Mouse (Mus musculus): ENCODE data around the gene Cpsf4. TPM values are rescaled to one million over a fixed set of nuclear protein-coding genes. Genes with fewer than 3 reads are reported as not detected.

Cpsf4 gene
- total RNA-seq, 1 experiment, result 73.2 TPM

GRCm38 (mm10) chr5:145230641-145231040 is 63.6 kb downstream of the Cpsf4 start:
- Histone ChIP-seq H3K27ac (ENCODE audit: insufficient read depth, low read depth, low read length, poor library complexity, severe bottlenecking) (no peak overlapping the region; the same call in 1 of the 2 replicates), H3K4me1 (ENCODE audit: control insufficient read depth in 2 of 2, insufficient read depth in 2 of 2, low read length in 2 of 2, poor library complexity in 1 of 2) (peaks cover 0 to 7% of the 10 kb centered on the region in 2 experiments; a peak in 2 of 4 replicates), H3K9me3 (ENCODE audit: control insufficient read depth, insufficient read depth, low read depth, low read length) (no peaks in the 10 kb centered on the region), H3K4me3 (ENCODE audit: insufficient read depth in 1 of 2, low read depth in 1 of 2, low read length in 2 of 2, poor library complexity in 1 of 2, severe bottlenecking in 1 of 2) (peak overlapping the region in 1 of 2 experiments; percentile 73; a peak in 2 of 4 replicates), H3K9ac (ENCODE audit: insufficient read depth, low read depth, low read length, poor library complexity, severe bottlenecking) (no peak overlapping the region), H3K36me3 (ENCODE audit: control insufficient read depth, insufficient read depth, low read length, poor library complexity, severe bottlenecking) (peaks cover 23% of the 10 kb centered on the region)
- in situ Hi-C loops (cut with MboI; ENCODE audit: low sequenced_read_pairs in 2 of 2, unreplicated experiment in 2 of 2), result no loop called here
- DNase-seq (ENCODE audit: low read depth, low spot score), result no peak
- TF ChIP-seq HCFC1 (IDR thresholded peaks at IDR 0.05; ENCODE audit: borderline replicate concordance, insufficient read depth, low read length) (no peak), ZC3H11A (IDR thresholded peaks at IDR 0.05; ENCODE audit: borderline replicate concordance, low read depth, low read length) (no peak), MAFK (IDR thresholded peaks at IDR 0.05; ENCODE audit: insufficient read depth, low read depth, low read length) (no peak), CHD2 (IDR thresholded peaks at IDR 0.05; ENCODE audit: low read depth, low read length) (no peak)

GRCm38 (mm10) chr5:145231367-145231871 is 64.4 kb downstream of the Cpsf4 start, which contains the start of gene Zfp655:
TSS of gene Zfp655 (plus strand) at chr5:145231715.
- Histone ChIP-seq H3K36me3 (ENCODE audit: control insufficient read depth, insufficient read depth, low read length, poor library complexity, severe bottlenecking) (peaks cover 27% of the 10 kb centered on the region), H3K4me3 (ENCODE audit: insufficient read depth in 1 of 2, low read depth in 1 of 2, low read length in 2 of 2, poor library complexity in 1 of 2, severe bottlenecking in 1 of 2) (peak within 1 kb of the TSS; percentile 73 to 89), H3K27ac (ENCODE audit: insufficient read depth, low read depth, low read length, poor library complexity, severe bottlenecking) (peak within 1 kb of the TSS; percentile 76), H3K9ac (ENCODE audit: insufficient read depth, low read depth, low read length, poor library complexity, severe bottlenecking) (peak within 1 kb of the TSS; percentile 95), H3K9me3 (ENCODE audit: control insufficient read depth, insufficient read depth, low read depth, low read length) (no peaks in the 10 kb centered on the region), H3K4me1 (ENCODE audit: control insufficient read depth in 2 of 2, insufficient read depth in 2 of 2, low read length in 2 of 2, poor library complexity in 1 of 2) (peaks cover 0 to 7% of the 10 kb centered on the region in 2 experiments; a peak in 2 of 4 replicates)
- in situ Hi-C loops (cut with MboI; ENCODE audit: low sequenced_read_pairs in 2 of 2, unreplicated experiment in 2 of 2), result no loop called here
- TF ChIP-seq CHD2 (IDR thresholded peaks at IDR 0.05; ENCODE audit: low read depth, low read length) (no peak), ZC3H11A (IDR thresholded peaks at IDR 0.05; ENCODE audit: borderline replicate concordance, low read depth, low read length) (no peak), HCFC1 (IDR thresholded peaks at IDR 0.05; ENCODE audit: borderline replicate concordance, insufficient read depth, low read length) (peak; percentile 57; the same call in 1 of the 2 replicates), MAFK (IDR thresholded peaks at IDR 0.05; ENCODE audit: insufficient read depth, low read depth, low read length) (no peak)
- peak; percentile 95 for DNase-seq (ENCODE audit: low read depth, low spot score)

Other genes starting within 250 kb of the Cpsf4 start
- 17.9 and 19.2 TPM in 2 replicates for gene Smurf1, start 201.4 kb upstream of the Cpsf4 start, total RNA-seq (2012; rRNA removed)
- gene Gm4871, start 134.5 kb upstream of the Cpsf4 start, total RNA-seq (2012; rRNA removed), result not detected in 2 replicates
- gene 1700018F24Rik, start 124.2 kb upstream of the Cpsf4 start, total RNA-seq (2012; rRNA removed), result not detected in 2 replicates
- gene Arpc1a, start 83.4 kb upstream of the Cpsf4 start, total RNA-seq (2012; rRNA removed), result 48.2 and 65.4 TPM in 2 replicates
- gene Kpna7, start 83.2 kb upstream of the Cpsf4 start, total RNA-seq (2012; rRNA removed), result 0.21 and 0.58 TPM in 2 replicates
- gene Arpc1b, start 53.0 kb upstream of the Cpsf4 start, total RNA-seq (2012; rRNA removed), result 185 and 249 TPM in 2 replicates
- 89.3 and 108 TPM in 2 replicates for gene Pdap1, start 27.0 kb upstream of the Cpsf4 start, total RNA-seq (2012; rRNA removed)
- gene Bud31, start 26.9 kb upstream of the Cpsf4 start, total RNA-seq (2012; rRNA removed), result 124 and 168 TPM in 2 replicates
- 12.8 and 14.3 TPM in 2 replicates for gene Ptcd1, start 105 bp upstream of the Cpsf4 start, total RNA-seq (2012; rRNA removed)
- gene Atp5j2, start 24.8 kb downstream of the Cpsf4 start, total RNA-seq (2012; rRNA removed), result 537 and 605 TPM in 2 replicates
- 5.5 TPM in 2 replicates for gene Zkscan14, start 34.7 kb downstream of the Cpsf4 start, total RNA-seq (2012; rRNA removed)
- gene Zkscan5, start 37.3 kb downstream of the Cpsf4 start, total RNA-seq (2012; rRNA removed), result 16.9 and 18.0 TPM in 2 replicates
- 31.4 and 36.1 TPM in 2 replicates for gene Zfp655, start 64.5 kb downstream of the Cpsf4 start, total RNA-seq (2012; rRNA removed)
- 16.8 and 22.5 TPM in 2 replicates for gene Zscan25, start 113.3 kb downstream of the Cpsf4 start, total RNA-seq (2012; rRNA removed)
- not detected in 2 replicates for gene Cyp3a57, start 178.1 kb downstream of the Cpsf4 start, total RNA-seq (2012; rRNA removed)